Mouse (Mus musculus) testis, adult 2 months (tissue): ENCODE results near the gene Gmip.

Source experiments
- CTCF ChIP-seq: fragments of 200-500 bp; IDR thresholded peaks from 2 replicates; pipeline ENCODE4 v1.5.1; 2012; ENCODE audit warnings: low read depth, mild to moderate bottlenecking, inconsistent platforms, low read length, moderate library complexity; ENCODE audit not compliant: control insufficient read depth, insufficient read depth, insufficient replicate concordance
- POLR2A ChIP-seq: fragments of 200-500 bp; IDR thresholded peaks from 2 replicates; pipeline ENCODE4 v1.6.1; 2012; ENCODE audit warnings: low read depth, mild to moderate bottlenecking, inconsistent platforms, low read length, moderate library complexity; ENCODE audit not compliant: control insufficient read depth

GRCm38 (mm10) chr8:69805086-69805485 is 3.4 kb upstream of the Gmip start:
- TF ChIP-seq CTCF (no peak), POLR2A (no peak)
